Mouse (Mus musculus): ENCODE results near the gene Trim23. TPM values are rescaled to one million over a fixed set of nuclear protein-coding genes. Genes with fewer than 3 reads are reported as not detected.

The Trim23 gene
- total RNA-seq, 4 experiments from 2014 or later = 20.9 to 23.7 (median 22.7) TPM

Other genes starting within 250 kb of the Trim23 start
- 10 to 100 TPM; 10.5 to 13.8 (median 11.0) TPM for gene Nln, start 69.2 kb upstream of the Trim23 start, total RNA-seq (2022)
- under 1 TPM; 0.60 to 0.84 (median 0.71) TPM for gene Sgtb, start 69.1 kb upstream of the Trim23 start, total RNA-seq (2022)
- 10 to 100 TPM; 31.9 to 35.7 (median 33.3) TPM for gene Trappc13, start 328 bp upstream of the Trim23 start, total RNA-seq (2022)
- under 1 TPM in 1 of 4 experiments, not detected in 3; 0.35 TPM for gene Cenpk, start 49.8 kb downstream of the Trim23 start, total RNA-seq (2022)
- gene Ppwd1, start 50.0 kb downstream of the Trim23 start, total RNA-seq (2022) = 1 to 10 TPM; 5.8 to 6.3 (median 6.1) TPM
- gene Adamts6, start 109.0 kb downstream of the Trim23 start, total RNA-seq (2022) = 1 to 10 TPM; 2.3 to 3.8 (median 2.8) TPM

Measured in heart, adult 8-10 months (tissue).